Mouse (Mus musculus) neural tube, embryonic 14.5 days (tissue): ENCODE data around the gene Lysmd1. TPM values are rescaled to one million over a fixed set of nuclear protein-coding genes. Genes with fewer than 3 reads are reported as not detected.
A peak's percentile ranks its signal among the peaks of the same experiment; 100 is the strongest.

Source experiments
- ATAC-seq: fragments of 200-750 bp; cut with Nextera tagmentation; 2 replicates; pipeline ENCODE4 v1.8.0; 2017; ENCODE audit warnings: low read depth, mild to moderate bottlenecking, moderate TSS enrichment, moderate library complexity
- H3K27ac ChIP-seq: fragments of 300-500 bp; sonication (generic); 2 replicates; pipeline ENCODE4 v1.5.1; 2014; ENCODE audit warnings: low read depth, mild to moderate bottlenecking, control low read depth, low read length, moderate library complexity, mixed read lengths
- H3K27me3 ChIP-seq: fragments of 300-500 bp; sonication (generic); 2 replicates; pipeline ENCODE4 v1.6.1; 2014; ENCODE audit warnings: low read length; ENCODE audit not compliant: control insufficient read depth, insufficient read depth
- H3K36me3 ChIP-seq: fragments of 300-500 bp; sonication (generic); 2 replicates; pipeline ENCODE4 v1.6.1; 2014; ENCODE audit warnings: low read length, mixed read lengths; ENCODE audit not compliant: control insufficient read depth, insufficient read depth
- H3K4me1 ChIP-seq: fragments of 300-500 bp; sonication (generic); 2 replicates; pipeline ENCODE4 v1.6.1; 2014; ENCODE audit warnings: low read length; ENCODE audit not compliant: control insufficient read depth, insufficient read depth
- H3K4me2 ChIP-seq: fragments of 300-500 bp; sonication (generic); 2 replicates; pipeline ENCODE4 v1.6.1; 2014; ENCODE audit warnings: mild to moderate bottlenecking, low read depth, low read length, control low read depth
- H3K4me3 ChIP-seq: fragments of 300-500 bp; sonication (generic); 2 replicates; pipeline ENCODE4 v1.5.1; 2014; ENCODE audit warnings: low read depth, low read length, control low read depth, mixed read lengths
- H3K9ac ChIP-seq: fragments of 300-500 bp; sonication (generic); replicated peaks from 2 replicates; pipeline ENCODE4 v1.6.1; 2014; ENCODE audit warnings: low read depth, mild to moderate bottlenecking, control low read depth, low read length, mixed read lengths
- H3K9me3 ChIP-seq: fragments of 300-500 bp; sonication (generic); 2 replicates; pipeline ENCODE4 v1.6.1; 2016; ENCODE audit warnings: low read length; ENCODE audit not compliant: control insufficient read depth
- WGBS: fragments of 180-500 bp; shearing (Covaris S2); extraction: QIAGEN DNeasy Blood & Tissue Kit; methylation state at CpG from one replicate; pipeline ENCODE4 v1.1.7; 2014; 5-methylcytosine and 5-hydroxymethylcytosine counted together
- polyA plus RNA-seq: library from polyadenylated mRNA; unstranded; fragments of >200 nt; fragmentation: Nextera tagmentation; extraction: Ambion mirVana; gene quantifications from 2 replicates; pipeline ENCODE4 v1.2.1, GENCODE M21; 2014

The Lysmd1 gene
- polyA plus RNA-seq, 1 experiment from 2014 or later = 37.3 TPM

- peak overlapping the region; percentile 60 for H3K4me3 ChIP-seq
- peak overlapping the region; percentile 65; the same call in 1 of the 2 replicates for H3K27ac ChIP-seq
- peaks cover 28% of the 10 kb centered on the region for H3K36me3 ChIP-seq
- H3K4me2 ChIP-seq = peak overlapping the region; percentile 78
- H3K27me3 ChIP-seq = no peaks in the 10 kb centered on the region; the same call in 1 of the 2 replicates
- ATAC-seq = no peak
- 20% methylated on average over 2 of the region's 2 CpGs for WGBS
- H3K9ac ChIP-seq = peak overlapping the region; percentile 64
- peaks cover 24% of the 10 kb centered on the region for H3K4me1 ChIP-seq
- no peaks in the 10 kb centered on the region for H3K9me3 ChIP-seq
These were observed 28.4 kb downstream of the Lysmd1 start for GRCm38 (mm10) chr3:95162345-95162628.

GRCm38 (mm10) chr3:95163419-95164255 lies 29.7 kb downstream of the Lysmd1 start:
- ATAC-seq = no peak

GRCm38 (mm10) chr3:95164256-95164550 lies 30.3 kb downstream of the Lysmd1 start:
- WGBS = 72% methylated on average over 5 of the region's 5 CpGs
- Histone ChIP-seq H3K4me3 (no peak overlapping the region), H3K27me3 (peaks cover 4% of the 10 kb centered on the region; the same call in 1 of the 2 replicates), H3K4me1 (peaks cover 24% of the 10 kb centered on the region), H3K36me3 (peaks cover 47% of the 10 kb centered on the region), H3K27ac (no peak overlapping the region), H3K9ac (no peak overlapping the region), H3K9me3 (no peaks in the 10 kb centered on the region), H3K4me2 (peak overlapping the region; percentile 78; the same call in 1 of the 2 replicates)
- ATAC-seq = no peak

More at GRCm38 (mm10) chr3:95163419-95164255, 29.7 kb downstream of the Lysmd1 start:
- Histone ChIP-seq H3K4me1 (peaks cover 24% of the 10 kb centered on the region), H3K27me3 (peaks cover 3% of the 10 kb centered on the region; the same call in 1 of the 2 replicates), H3K9me3 (no peaks in the 10 kb centered on the region), H3K4me3 (peak overlapping the region; percentile 60; the same call in 1 of the 2 replicates), H3K36me3 (peaks cover 41% of the 10 kb centered on the region), H3K27ac (no peak overlapping the region), H3K9ac (peak overlapping the region; percentile 34; the same call in 1 of the 2 replicates), H3K4me2 (peak overlapping the region; percentile 78)
- WGBS = 51% methylated on average over 11 of the region's 11 CpGs

- Histone ChIP-seq H3K27me3 (peaks cover 9% of the 10 kb centered on the region), H3K36me3 (peaks cover 53% of the 10 kb centered on the region), H3K4me3 (no peak overlapping the region), H3K4me1 (peaks cover 24% of the 10 kb centered on the region), H3K4me2 (no peak overlapping the region), H3K9ac (no peak overlapping the region), H3K27ac (no peak overlapping the region), H3K9me3 (no peaks in the 10 kb centered on the region)
- no peak for ATAC-seq
- 90% methylated on average over 5 of the region's 5 CpGs for WGBS
These were observed 31.0 kb downstream of the Lysmd1 start for GRCm38 (mm10) chr3:95164840-95165239.

GRCm38 (mm10) chr3:95169996-95170395 lies 36.1 kb downstream of the Lysmd1 start:
- peaks cover 79% of the 10 kb centered on the region for H3K36me3 ChIP-seq
- ATAC-seq = no peak

GRCm38 (mm10) chr3:95171105-95171504 lies 37.2 kb downstream of the Lysmd1 start:
- Histone ChIP-seq H3K4me1 (peaks cover 9% of the 10 kb centered on the region; the same call in 1 of the 2 replicates), H3K27me3 (peaks cover 19% of the 10 kb centered on the region), H3K4me3 (no peak overlapping the region), H3K9me3 (no peaks in the 10 kb centered on the region), H3K36me3 (peaks cover 69% of the 10 kb centered on the region), H3K4me2 (no peak overlapping the region), H3K9ac (no peak overlapping the region), H3K27ac (no peak overlapping the region)
- ATAC-seq = no peak
- 81% methylated on average over 6 of the region's 6 CpGs for WGBS

More at GRCm38 (mm10) chr3:95169996-95170395, 36.1 kb downstream of the Lysmd1 start:
- 90% methylated on average over 10 of the region's 10 CpGs for WGBS
- Histone ChIP-seq H3K4me3 (no peak overlapping the region), H3K9ac (no peak overlapping the region), H3K4me1 (peaks cover 9% of the 10 kb centered on the region; the same call in 1 of the 2 replicates), H3K4me2 (no peak overlapping the region), H3K27me3 (peaks cover 19% of the 10 kb centered on the region), H3K9me3 (no peaks in the 10 kb centered on the region), H3K27ac (no peak overlapping the region)

GRCm38 (mm10) chr3:95172526-95173255 lies 38.8 kb downstream of the Lysmd1 start:
- Histone ChIP-seq H3K4me3 (no peak overlapping the region), H3K9me3 (no peaks in the 10 kb centered on the region), H3K9ac (no peak overlapping the region), H3K4me1 (peaks cover 9% of the 10 kb centered on the region; the same call in 1 of the 2 replicates), H3K27ac (no peak overlapping the region), H3K36me3 (peaks cover 54% of the 10 kb centered on the region), H3K27me3 (peaks cover 19% of the 10 kb centered on the region), H3K4me2 (no peak overlapping the region)
- 16% methylated on average over 78 of the region's 84 CpGs for WGBS
- ATAC-seq = no peak

- H3K4me2 ChIP-seq = peak overlapping the region; percentile 26; the same call in 1 of the 2 replicates
- peak; percentile 38; the same call in 1 of the 2 replicates for ATAC-seq
- 0 out of 2 replicates have a peak overlapping the region, but pooled peaks have one; percentile 25 for H3K9ac ChIP-seq
- peaks cover 9% of the 10 kb centered on the region; the same call in 1 of the 2 replicates for H3K4me1 ChIP-seq
- H3K27me3 ChIP-seq = peaks cover 18% of the 10 kb centered on the region
- WGBS = 7% methylated on average over 53 of the region's 58 CpGs
- no peak overlapping the region for H3K27ac ChIP-seq
- H3K36me3 ChIP-seq = peaks cover 47% of the 10 kb centered on the region
- peak overlapping the region; percentile 7; the same call in 1 of the 2 replicates for H3K4me3 ChIP-seq
- H3K9me3 ChIP-seq = no peaks in the 10 kb centered on the region
These were observed 39.5 kb downstream of the Lysmd1 start for GRCm38 (mm10) chr3:95173256-95173949.
